Mouse (Mus musculus): ENCODE data around the gene Anapc5.

The Anapc5 gene

DNA sequence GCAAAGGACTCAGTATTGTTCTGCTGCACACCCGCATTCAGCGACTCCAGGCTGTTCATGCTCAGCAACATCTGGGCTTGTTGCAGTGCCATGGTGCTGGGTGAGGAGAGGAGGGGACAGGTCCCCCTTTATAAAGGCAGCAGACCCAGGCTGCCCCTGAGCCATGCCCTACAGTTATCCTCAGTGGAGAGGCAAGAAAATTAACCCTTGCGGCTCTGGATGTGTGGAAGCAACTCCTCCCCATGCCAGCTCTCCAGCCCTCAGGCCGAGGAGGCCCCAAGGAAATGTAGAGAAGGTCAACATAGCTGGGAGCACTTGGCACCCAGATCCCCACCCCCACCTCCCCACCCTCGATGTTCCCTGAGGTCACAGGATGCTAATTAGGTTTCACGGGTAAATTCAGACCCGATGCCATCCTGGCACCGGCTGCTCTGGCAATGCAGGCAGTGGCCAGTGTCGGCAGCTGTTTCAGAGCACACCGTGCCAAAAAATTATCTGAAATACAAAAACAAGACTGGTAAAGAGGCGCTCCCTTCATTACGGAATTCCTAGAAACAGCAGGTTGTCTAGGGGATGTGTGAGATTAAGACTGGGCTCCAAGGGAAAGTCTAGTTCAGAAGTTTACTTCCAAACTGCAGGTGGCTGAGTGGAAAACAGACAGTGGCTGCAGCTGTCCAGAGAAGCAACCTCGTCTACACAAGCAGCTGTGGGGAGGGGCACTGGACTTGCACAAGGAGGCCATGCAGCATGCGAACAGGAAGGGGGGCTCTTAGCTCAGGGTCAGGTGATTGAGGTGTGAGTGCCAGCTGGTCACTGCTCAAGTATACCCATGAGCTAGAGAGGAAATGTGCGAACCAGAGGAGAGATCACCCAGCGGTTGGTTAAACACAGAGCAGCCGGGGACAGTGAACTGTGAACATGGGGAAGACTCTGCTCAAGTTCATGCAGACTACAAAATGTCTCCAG lies 21.5 kb downstream of the Anapc5 start:
- no peak for DNase-seq

- peak; percentile 68 to 80 for DNase-seq
These were observed 22.4 kb downstream of the Anapc5 start for GRCm38 (mm10) chr5:122798557-122799378.

DNA sequence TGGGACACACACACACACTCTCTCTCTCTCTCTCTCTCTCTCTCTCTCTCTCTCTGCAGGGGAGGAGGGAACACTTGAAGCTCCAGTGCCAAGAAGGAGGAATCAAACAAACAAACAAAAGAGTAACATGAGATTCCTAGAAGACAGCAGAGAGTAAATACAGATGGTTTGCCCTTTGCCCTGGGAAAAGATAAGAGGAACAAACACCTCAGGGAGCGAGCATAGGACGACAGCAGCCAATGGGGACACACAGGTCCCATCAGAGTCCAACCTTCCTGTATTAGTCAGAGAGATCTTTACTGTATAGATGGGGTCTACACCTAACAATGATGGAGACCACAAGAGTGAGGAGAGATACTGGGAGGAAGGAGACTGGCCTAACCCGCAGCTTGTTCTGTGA lies 23.3 kb downstream of the Anapc5 start:
- DNase-seq = no peak

DNA sequence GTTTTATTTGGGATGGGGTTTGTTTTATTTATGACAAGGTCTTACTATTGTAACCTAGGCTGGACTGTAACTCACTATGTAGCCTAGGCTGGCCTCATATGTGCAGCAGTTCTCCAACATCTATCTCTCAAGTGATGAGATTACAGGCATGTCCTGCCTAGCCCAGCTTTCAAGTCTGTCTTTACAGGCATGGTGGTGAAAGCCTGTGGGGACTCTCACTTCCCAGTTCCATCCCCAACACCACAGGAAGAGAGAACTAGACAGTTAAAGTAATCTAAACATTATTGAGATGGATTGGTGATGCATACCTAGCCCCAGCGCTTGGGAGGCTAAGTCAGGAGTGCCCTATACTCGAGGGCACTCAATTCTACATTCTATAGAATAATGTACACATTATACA lies 32.4 kb downstream of the Anapc5 start:
- no peak for DNase-seq

DNA sequence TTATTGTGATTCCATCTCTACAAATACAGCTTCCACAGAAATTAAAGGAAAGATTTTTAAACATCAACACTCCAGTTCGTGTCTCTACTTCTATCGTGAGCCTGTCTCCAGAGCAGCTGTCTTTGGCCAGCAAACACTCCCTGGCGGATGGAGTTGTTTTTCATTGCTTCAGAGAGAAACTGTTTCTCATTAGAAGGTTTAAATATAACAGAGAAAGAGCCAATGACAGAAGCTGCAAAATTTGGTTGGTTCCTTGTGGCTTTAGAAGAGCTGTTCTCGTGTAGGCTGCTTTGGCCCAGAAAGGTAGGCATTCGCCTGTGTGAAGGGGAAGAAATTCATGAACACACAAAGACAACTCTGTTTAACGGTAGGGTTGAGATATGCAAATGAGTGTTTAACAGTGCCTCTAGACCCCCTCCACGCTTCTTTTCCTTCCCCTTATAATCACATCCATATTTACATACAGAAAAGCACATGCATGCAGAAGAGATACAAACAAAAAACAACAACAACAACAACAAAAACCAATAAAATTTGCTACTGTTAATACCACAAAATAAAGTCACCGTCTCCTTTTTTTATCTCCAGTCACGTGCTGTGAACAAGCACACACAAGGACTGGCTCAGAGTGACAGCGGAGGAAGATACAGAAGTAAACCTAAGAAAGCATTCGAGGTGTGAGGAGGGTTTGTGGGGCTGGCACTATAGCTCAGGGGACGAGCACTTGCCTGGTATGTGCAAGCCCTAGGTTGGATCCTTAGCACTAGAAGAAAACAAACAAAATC lies 34.9 kb downstream of the Anapc5 start:
- no peak for DNase-seq

DNA sequence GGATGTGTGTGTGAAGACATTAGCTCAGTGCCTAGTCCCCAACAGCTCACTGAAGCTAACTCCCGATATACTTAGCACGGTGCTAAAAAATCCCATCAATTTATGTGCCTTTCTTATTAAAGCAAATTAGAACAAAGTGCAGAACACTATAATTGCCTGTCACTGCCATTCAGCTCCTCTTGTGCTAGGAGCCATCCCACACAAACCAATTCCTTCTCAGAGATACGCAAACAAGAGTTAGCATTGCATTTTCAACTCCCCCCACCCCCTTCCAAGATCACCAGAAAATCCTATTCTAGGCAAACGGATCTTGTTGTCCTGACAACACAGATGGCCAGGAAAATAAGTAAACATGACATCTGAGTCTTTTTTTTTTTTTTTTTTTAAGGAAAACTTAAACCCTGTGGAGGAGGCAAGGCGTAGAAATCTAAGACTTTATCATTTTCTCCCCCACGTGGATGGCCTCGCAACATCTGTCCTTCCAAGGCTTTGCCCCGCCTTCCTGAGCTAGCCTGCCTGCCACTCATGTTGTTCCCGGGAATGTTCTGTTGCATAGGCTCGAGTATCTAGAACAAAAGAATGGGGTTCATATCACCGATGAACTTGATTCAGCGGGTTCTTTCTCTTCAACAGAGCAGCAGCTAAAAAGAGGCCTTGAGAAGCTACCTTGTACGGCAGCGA lies 37.3 kb downstream of the Anapc5 start:
- no peak for DNase-seq

GRCm38 (mm10) chr5:122782066-122782465 lies 39.1 kb downstream of the Anapc5 start:
- DNase-seq = no peak

GRCm38 (mm10) chr5:122780791-122781432 lies 40.2 kb downstream of the Anapc5 start:
- DNase-seq = no peak

DNA sequence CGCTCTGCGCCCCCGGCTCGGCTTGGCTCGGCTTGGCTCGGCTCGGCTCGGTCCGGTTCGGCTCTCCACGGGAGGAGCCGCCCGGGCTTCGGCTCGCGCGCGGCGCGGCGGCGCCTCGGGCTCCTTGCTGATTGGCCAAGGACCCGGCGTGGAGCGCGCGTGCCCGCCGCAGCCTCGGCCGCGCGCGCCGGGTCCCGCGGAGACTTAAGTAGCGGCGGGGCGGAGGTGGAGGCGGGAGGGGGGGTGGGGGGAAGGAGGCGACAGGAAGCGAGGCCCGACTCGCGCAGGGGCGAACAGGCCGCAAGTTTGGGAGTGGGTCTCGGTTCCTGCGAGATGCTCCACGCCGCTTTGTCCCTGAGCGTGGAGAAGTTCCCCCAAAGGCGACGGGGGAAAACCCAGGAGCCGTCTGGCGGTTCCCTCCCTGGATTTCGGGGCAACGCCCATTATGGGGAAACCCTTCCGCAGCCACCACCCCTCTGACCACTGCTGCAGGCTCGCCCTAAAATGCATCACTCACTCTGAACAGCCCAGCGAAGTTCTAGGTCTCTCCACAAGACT lies 41.8 kb downstream of the Anapc5 start, which contains the start of gene Camkk2:
Gene Camkk2, minus strand, starts transcription at position 133 of the 558 bp plus-strand sequence.
- peak; percentile 89 to 94 for DNase-seq

DNA sequence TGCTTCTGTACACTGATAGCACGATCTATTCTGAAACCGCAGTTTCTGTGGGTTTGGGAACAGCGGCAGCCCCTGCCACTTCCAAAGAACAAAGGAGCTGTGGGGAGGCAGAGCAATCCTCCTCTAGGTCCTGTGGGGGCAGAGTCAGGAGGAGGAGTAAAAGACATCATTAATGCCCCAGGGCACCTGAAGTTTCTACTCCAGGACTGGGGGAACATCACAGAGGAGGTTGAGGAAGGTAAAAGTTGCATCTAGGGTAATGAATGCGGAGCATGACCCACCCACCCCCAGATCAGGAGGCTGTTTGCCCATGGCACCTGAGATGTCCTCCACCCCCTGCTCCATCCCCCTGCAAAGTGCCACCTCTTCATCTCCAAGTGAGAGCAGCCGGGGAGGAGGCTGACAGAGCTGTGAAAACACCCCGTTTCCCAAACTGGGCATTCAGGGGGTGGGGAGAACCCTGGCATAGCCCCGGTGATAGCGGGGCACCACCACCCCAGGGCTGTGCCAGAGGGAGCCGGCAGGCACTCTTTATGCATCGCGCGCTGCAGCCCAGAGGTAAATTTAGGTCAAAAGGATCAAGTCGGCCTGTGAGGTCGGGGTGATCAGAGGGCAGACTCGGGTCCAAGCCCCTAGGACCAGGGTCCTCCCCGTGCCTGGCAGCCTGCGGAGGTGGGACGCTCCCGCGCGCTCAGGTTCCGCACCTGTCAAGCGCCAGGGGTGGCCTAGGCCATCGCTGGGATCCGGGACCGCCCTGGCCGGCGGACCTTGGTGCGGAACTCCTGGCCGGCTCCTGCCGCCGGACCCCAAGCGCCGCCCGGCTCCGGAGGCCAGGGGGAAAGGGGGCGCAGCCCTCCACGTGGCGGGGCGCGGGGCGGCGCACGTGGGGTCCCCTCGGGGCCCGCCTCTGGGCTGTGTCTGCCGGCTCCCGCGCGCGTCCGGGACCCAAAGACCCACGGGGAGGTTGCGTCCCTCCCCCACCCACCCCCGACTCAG lies 42.6 kb downstream of the Anapc5 start:
- DNase-seq = peak; percentile 65 to 72

- peak in 1 of 2 experiments; percentile 19 for DNase-seq
These were observed 43.8 kb downstream of the Anapc5 start for GRCm38 (mm10) chr5:122777322-122777721.

DNA sequence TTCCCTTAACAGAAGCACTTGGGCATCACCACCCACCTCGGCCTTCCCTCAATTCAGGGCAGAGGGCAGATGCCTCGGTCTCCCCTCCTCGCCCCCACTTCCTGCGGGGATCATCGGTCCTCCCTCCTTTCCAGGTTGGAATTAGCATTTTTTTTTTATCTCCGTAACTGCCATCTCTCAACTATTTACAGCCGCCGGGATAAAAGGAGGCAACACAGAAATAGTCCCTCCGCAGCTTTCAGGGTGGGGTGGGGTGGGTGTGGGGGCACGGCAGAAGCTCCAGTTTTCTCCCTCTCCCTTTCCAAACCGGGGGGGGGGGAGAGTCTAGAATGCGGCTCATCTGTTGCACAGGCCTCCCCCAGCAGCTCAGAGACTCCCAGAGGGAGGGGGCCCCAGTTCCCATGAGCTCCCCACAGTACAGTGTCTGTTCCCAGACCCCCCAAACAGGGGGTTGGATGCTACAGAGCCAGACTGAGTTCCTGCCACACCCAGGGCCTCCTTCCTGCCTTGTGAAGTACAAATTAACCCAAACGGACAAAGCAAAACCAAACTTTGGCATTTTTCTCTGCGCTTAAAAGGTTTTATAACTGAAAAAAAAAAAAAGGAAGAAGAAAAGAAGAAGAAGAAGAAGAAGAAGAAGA lies 45.4 kb downstream of the Anapc5 start:
- no peak for DNase-seq

DNA sequence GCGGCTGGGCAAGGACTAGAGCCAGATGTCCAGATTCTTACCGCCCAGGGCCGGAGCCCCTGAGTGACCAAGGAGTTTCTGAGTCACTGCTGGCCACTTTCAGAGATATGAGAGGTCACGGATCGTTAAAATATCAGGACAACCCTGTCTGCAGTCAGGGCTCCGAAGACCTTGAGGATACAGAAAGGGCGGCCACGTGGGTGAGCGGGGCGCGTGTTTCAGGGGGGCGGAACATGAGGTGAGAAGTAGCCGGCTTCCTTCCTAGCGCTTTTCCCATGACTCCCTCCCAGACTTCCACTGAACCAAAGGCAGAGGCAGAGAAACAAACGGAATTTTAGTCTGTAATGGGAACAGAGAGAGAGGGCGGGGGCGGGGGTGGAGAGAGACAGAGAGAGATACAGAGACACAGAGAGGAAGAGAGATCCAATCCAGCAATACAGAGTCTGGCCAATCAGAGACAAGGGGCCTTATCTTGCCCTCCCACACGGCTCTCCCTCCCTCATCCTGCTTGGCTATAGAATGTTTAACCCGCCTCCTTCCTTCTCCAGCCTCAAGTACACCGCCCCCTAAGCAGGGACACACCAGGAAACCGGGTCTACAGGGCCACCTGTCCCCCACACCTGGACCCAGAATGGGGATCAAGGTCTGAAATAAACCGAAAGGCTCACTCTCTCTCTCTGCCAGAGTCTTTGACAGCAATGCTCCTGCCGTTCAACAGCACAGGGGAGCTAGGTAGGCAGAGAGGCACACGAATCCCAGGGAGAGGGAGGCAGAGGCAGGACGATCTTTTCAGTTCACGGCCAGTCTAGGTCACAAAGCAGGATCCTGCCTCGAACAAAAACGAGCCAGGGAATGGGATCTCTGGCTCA lies 46.2 kb downstream of the Anapc5 start:
- DNase-seq = peak; percentile 39 to 53

GRCm38 (mm10) chr5:122773756-122774155 lies 47.4 kb downstream of the Anapc5 start:
- DNase-seq = no peak

DNA sequence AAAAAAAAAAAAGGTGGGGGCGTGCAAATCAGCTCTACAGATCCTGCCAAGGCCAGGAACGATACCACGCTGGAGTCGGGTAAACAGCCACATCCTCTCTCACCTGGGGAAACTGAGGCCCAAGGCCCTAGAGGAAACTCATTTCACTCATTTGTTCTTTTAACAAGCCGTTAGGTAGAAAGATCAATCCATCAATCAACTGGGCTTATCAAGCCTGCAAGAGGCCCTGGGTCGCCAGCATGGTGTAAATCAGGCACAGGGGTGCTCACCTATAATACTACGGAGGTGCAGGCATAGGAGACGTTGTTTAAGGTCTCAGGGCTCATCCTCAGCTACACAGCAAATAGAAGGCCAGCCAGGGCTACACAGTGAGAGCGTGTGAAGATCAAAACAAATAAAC lies 49.7 kb downstream of the Anapc5 start:
- DNase-seq = no peak

- DNase-seq = peak; percentile 93 to 95
These were observed 50.3 kb downstream of the Anapc5 start for GRCm38 (mm10) chr5:122770806-122771261.

DNA sequence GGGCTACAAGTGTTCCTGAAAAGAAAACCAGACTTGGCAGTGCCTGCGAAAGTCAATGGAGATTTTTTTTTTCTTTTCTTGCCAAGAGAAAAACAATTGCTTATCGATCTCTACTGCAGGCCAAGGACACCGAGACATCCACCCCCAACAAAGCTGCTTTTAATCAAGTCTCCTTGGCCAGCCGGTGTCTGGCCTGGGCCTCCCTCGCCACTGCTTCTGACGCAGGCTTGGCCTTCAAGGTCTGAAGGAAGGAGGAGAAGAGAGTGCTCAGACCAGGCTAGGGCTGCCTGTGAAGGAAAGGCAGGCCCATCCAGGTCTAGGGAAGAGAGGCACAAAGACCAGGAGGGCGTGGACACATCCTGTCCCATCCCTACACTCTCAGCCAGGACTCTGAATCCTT lies 50.8 kb downstream of the Anapc5 start:
- peak in 1 of 2 experiments; percentile 64 for DNase-seq

- DNase-seq = no peak
These were observed 52.0 kb downstream of the Anapc5 start for GRCm38 (mm10) chr5:122769101-122769568.
